Mouse (Mus musculus) kidney, postnatal 0 days (tissue): ENCODE measurements around the gene Iqcf4. TPM values are rescaled to one million over a fixed set of nuclear protein-coding genes. Genes with fewer than 3 reads are reported as not detected.

Source experiments
- ATAC-seq: fragments of 200-750 bp; cut with Nextera tagmentation; replicated peaks from 2 replicates; pipeline ENCODE4 v1.8.0; 2017; ENCODE audit warnings: low read depth, moderate number of reproducible peaks, moderate TSS enrichment, moderate library complexity; ENCODE audit not compliant: low FRiP score
- DNase-seq: peaks from one replicate; pipeline ENCODE4 v3.0.0-alpha.2; 2016; ENCODE audit warnings: low spot score
- H3K27ac ChIP-seq: fragments of 300-500 bp; sonication (generic); 2 replicates; pipeline ENCODE4 v1.5.1; 2014; ENCODE audit warnings: mild to moderate bottlenecking
- H3K27me3 ChIP-seq: fragments of 300-500 bp; sonication (generic); 2 replicates; pipeline ENCODE4 v1.6.1; 2014; ENCODE audit warnings: low read length, mixed read lengths; ENCODE audit not compliant: insufficient read depth
- H3K36me3 ChIP-seq: fragments of 300-500 bp; sonication (generic); 2 replicates; pipeline ENCODE4 v1.6.1; 2014; ENCODE audit warnings: low read length, mixed read lengths; ENCODE audit not compliant: insufficient read depth
- H3K4me1 ChIP-seq: fragments of 300-500 bp; sonication (generic); replicated peaks from 2 replicates; pipeline ENCODE4 v1.6.1; 2014; ENCODE audit warnings: antibody characterized with exemption, low read length, mixed read lengths; ENCODE audit not compliant: insufficient read depth
- H3K4me2 ChIP-seq: fragments of 300-500 bp; sonication (generic); 2 replicates; pipeline ENCODE4 v1.6.1; 2014; ENCODE audit warnings: mild to moderate bottlenecking, low read length, moderate library complexity, mixed read lengths
- H3K4me3 ChIP-seq: fragments of 300-500 bp; sonication (generic); replicated peaks from 2 replicates; pipeline ENCODE4 v1.5.1; 2014; ENCODE audit warnings: low read depth, low read length
- H3K9ac ChIP-seq: fragments of 300-500 bp; sonication (generic); 2 replicates; pipeline ENCODE4 v1.6.1; 2014; ENCODE audit warnings: low read depth, low read length
- H3K9me3 ChIP-seq: fragments of 300-500 bp; sonication (generic); replicated peaks from 2 replicates; pipeline ENCODE4 v1.6.1; 2016; ENCODE audit warnings: low read length, inconsistent platforms, mixed read lengths
- CTCF ChIP-seq: IDR thresholded peaks from 2 replicates; pipeline ENCODE4 v1.5.1; 2016; ENCODE audit warnings: antibody characterized with exemption, low read depth, mild to moderate bottlenecking, moderate library complexity
- WGBS: fragments of 180-500 bp; shearing (Covaris S2); extraction: QIAGEN DNeasy Blood & Tissue Kit; methylation state at CpG from one replicate; pipeline ENCODE4 v1.1.7; 2014; 5-methylcytosine and 5-hydroxymethylcytosine counted together
- polyA plus RNA-seq: library from polyadenylated mRNA; unstranded; fragments of >200 nt; fragmentation: Nextera tagmentation; extraction: Ambion mirVana; gene quantifications from 2 replicates; pipeline ENCODE4 v1.2.1, GENCODE M21; 2015

The Iqcf4 gene
- polyA plus RNA-seq = not detected in 2 replicates

- no peak within 1 kb of the TSS for H3K4me2 ChIP-seq
- H3K36me3 ChIP-seq = no peaks in the 10 kb centered on the region
- TF ChIP-seq CTCF = no peak
- H3K9ac ChIP-seq = no peak within 1 kb of the TSS
- ATAC-seq (no peak), DNase-seq (no peak)
- H3K4me3 ChIP-seq = no peak within 1 kb of the TSS
- no peaks in the 10 kb centered on the region for H3K9me3 ChIP-seq
- H3K4me1 ChIP-seq = no peaks in the 10 kb centered on the region
- no peak within 1 kb of the TSS for H3K27ac ChIP-seq
- no peaks in the 10 kb centered on the region for H3K27me3 ChIP-seq
- WGBS = 84% methylated on average over 7 of the region's 7 CpGs
Observed at GRCm38 (mm10) chr9:106570896-106571295, at the start of gene Iqcf4. Iqcf4 (minus strand) TSS chr9:106570996.

GRCm38 (mm10) chr9:106617496-106617895 lies 46.7 kb upstream of the Iqcf4 start:
- TF ChIP-seq CTCF = no peak
- H3K9me3 ChIP-seq = peaks cover 4% of the 10 kb centered on the region; the same call in 1 of the 2 replicates
- ATAC-seq = no peak
- H3K4me1 ChIP-seq = no peaks in the 10 kb centered on the region
- 85% methylated on average over 3 of the region's 3 CpGs for WGBS
- no peak overlapping the region for H3K4me2 ChIP-seq
- no peak overlapping the region for H3K9ac ChIP-seq
- no peak overlapping the region for H3K4me3 ChIP-seq
- no peaks in the 10 kb centered on the region for H3K27me3 ChIP-seq
- DNase-seq = no peak
- H3K27ac ChIP-seq = no peak overlapping the region
- H3K36me3 ChIP-seq = no peaks in the 10 kb centered on the region

GRCm38 (mm10) chr9:106616306-106616705 lies 45.5 kb upstream of the Iqcf4 start:
- Histone ChIP-seq H3K27ac (no peak overlapping the region), H3K9me3 (peaks cover 4% of the 10 kb centered on the region; the same call in 1 of the 2 replicates), H3K4me3 (no peak overlapping the region), H3K9ac (no peak overlapping the region), H3K27me3 (no peaks in the 10 kb centered on the region), H3K4me1 (no peaks in the 10 kb centered on the region), H3K4me2 (no peak overlapping the region), H3K36me3 (no peaks in the 10 kb centered on the region)
- WGBS = 76% methylated on average over 9 of the region's 9 CpGs
- TF ChIP-seq CTCF = no peak
- ATAC-seq (no peak), DNase-seq (no peak)

DNA sequence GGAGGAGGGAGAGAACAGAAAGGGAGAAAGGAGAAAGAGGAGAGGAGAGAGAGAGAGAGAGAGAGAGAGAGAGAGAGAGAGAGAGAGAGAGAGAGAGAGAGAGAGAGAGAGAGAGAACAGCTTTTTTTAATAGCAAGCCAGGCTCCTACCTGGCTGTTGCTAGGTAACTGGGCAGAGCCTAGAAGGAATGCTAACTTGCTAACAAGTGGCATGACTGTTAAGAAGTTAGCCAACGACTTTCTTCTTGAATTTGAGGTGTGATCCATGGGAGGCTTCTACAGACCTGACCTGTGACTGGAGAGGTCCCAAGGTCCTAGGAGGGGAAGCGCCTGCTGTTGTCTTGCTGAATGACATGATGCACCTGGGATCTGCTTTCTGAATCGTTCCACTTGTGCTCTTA lies 43.8 kb upstream of the Iqcf4 start:
- Histone ChIP-seq H3K9ac (no peak overlapping the region), H3K9me3 (peaks cover 4% of the 10 kb centered on the region; the same call in 1 of the 2 replicates), H3K4me3 (no peak overlapping the region), H3K27ac (no peak overlapping the region), H3K27me3 (no peaks in the 10 kb centered on the region), H3K4me2 (no peak overlapping the region), H3K4me1 (no peaks in the 10 kb centered on the region), H3K36me3 (no peaks in the 10 kb centered on the region)
- WGBS = 24% methylated on average over 3 of the region's 3 CpGs
- ATAC-seq = no peak
- TF ChIP-seq CTCF = no peak
- DNase-seq = no peak

DNA sequence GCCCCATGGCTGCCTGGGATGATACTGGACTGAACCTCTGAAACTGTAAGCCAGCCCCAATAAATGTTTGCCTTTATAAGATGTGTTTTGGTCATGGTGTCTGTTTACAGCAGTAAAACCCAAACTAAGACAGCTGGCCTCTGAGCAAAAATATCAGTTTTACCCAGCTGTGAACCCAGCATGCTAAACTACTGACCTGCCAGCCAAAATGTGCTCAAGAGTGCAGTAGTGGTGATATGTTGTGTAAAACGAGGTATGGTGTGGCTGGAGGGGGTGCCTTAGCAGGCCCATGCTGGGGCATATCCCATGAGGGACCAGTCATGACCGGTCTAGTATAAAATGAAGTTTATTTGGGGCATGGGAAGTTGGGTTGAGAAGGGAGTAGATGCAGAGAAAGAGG lies 43.2 kb upstream of the Iqcf4 start:
- no peak overlapping the region for H3K27ac ChIP-seq
- H3K4me3 ChIP-seq = no peak overlapping the region
- no peaks in the 10 kb centered on the region for H3K4me1 ChIP-seq
- TF ChIP-seq CTCF = no peak
- no peaks in the 10 kb centered on the region for H3K27me3 ChIP-seq
- 63% methylated on average over 2 of the region's 2 CpGs for WGBS
- no peaks in the 10 kb centered on the region for H3K36me3 ChIP-seq
- no peaks in the 10 kb centered on the region for H3K9me3 ChIP-seq
- DNase-seq (no peak), ATAC-seq (no peak)
- no peak overlapping the region for H3K9ac ChIP-seq
- no peak overlapping the region for H3K4me2 ChIP-seq

DNA sequence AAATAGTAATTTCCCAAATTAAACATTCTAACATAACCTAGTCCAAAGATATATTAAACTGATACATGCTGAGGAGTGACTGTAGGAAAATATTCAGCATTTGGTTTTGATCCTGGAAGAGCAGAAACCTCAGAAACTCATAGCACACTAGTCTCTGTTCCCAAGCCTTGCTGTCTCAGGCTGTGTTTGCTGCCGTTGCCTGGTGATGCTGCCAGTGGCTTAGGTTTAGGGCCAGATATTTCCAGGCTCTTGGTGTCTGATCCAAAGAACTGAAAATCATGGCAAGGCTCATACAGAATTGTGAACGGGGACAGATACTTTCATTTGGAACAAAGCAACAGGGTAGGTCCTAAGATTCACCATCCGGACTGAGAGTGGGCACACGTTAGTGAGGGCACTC lies 39.9 kb upstream of the Iqcf4 start:
- H3K4me3 ChIP-seq = no peak overlapping the region

DNA sequence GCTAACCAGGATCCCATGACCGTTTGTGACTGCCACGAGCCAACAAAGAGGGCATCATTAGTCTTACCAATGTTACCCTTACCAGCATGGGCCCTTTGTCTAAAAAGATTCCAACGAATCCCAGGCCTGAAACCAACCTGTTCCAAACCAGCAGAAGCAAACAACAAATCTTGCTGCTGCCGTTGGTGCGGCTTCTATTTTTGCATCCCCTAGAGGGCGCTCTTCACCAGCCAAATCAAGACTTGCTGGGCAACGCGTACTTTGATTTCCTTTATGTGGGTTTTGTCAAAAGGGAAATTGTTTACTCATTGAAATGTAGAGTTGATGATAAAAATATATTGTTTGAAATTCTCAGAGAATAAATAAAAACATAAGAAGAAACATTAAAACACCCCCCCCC lies 29.8 kb upstream of the Iqcf4 start:
- H3K27me3 ChIP-seq = no peaks in the 10 kb centered on the region
- TF ChIP-seq CTCF = peak; percentile 81
- WGBS = 30% methylated on average over 8 of the region's 8 CpGs
- H3K9me3 ChIP-seq = no peaks in the 10 kb centered on the region
- H3K36me3 ChIP-seq = no peaks in the 10 kb centered on the region
- ATAC-seq = no peak
- H3K4me3 ChIP-seq = no peak overlapping the region
- no peaks in the 10 kb centered on the region for H3K4me1 ChIP-seq
- peak; percentile 71 for DNase-seq
- no peak overlapping the region for H3K27ac ChIP-seq
- H3K4me2 ChIP-seq = no peak overlapping the region
- H3K9ac ChIP-seq = no peak overlapping the region

More for the DNA sequence above, 39.9 kb upstream of the Iqcf4 start:
- ATAC-seq (no peak), DNase-seq (no peak)
- H3K36me3 ChIP-seq = no peaks in the 10 kb centered on the region
- H3K4me1 ChIP-seq = no peaks in the 10 kb centered on the region
- TF ChIP-seq CTCF = no peak
- no peaks in the 10 kb centered on the region for H3K27me3 ChIP-seq
- H3K9ac ChIP-seq = no peak overlapping the region
- no peak overlapping the region for H3K4me2 ChIP-seq
- 84% methylated on average over 4 of the region's 4 CpGs for WGBS
- H3K9me3 ChIP-seq = no peaks in the 10 kb centered on the region
- H3K27ac ChIP-seq = no peak overlapping the region
